Mouse (Mus musculus) limb, embryonic 13.5 days (tissue): ENCODE data around the gene BC048562. TPM values are rescaled to one million over a fixed set of nuclear protein-coding genes. Genes with fewer than 3 reads are reported as not detected.

ENCODE experiments used
- ATAC-seq: fragments of 200-750 bp; cut with Nextera tagmentation; 2 replicates; pipeline ENCODE4 v1.8.0; 2017; ENCODE audit warnings: low read depth, moderate number of reproducible peaks, moderate TSS enrichment; ENCODE audit not compliant: low FRiP score
- H3K27ac ChIP-seq: fragments of 300-500 bp; sonication (generic); 2 replicates; pipeline ENCODE4 v1.5.1; 2015; ENCODE audit warnings: inconsistent platforms, mild to moderate bottlenecking, moderate library complexity
- H3K27me3 ChIP-seq: fragments of 300-500 bp; sonication (generic); 2 replicates; pipeline ENCODE4 v1.6.1; 2015; ENCODE audit warnings: mild to moderate bottlenecking, inconsistent platforms
- H3K36me3 ChIP-seq: fragments of 300-500 bp; sonication (generic); 2 replicates; pipeline ENCODE4 v1.6.1; 2015; ENCODE audit warnings: inconsistent platforms, mild to moderate bottlenecking, moderate library complexity
- H3K4me1 ChIP-seq: fragments of 300-500 bp; sonication (generic); 2 replicates; pipeline ENCODE4 v1.6.1; 2015; ENCODE audit warnings: inconsistent platforms
- H3K4me2 ChIP-seq: fragments of 300-500 bp; sonication (generic); replicated peaks from 2 replicates; pipeline ENCODE4 v1.6.1; 2015; ENCODE audit warnings: inconsistent platforms, mild to moderate bottlenecking, moderate library complexity
- H3K4me3 ChIP-seq: fragments of 300-500 bp; sonication (generic); 2 replicates; pipeline ENCODE4 v1.5.1; 2015; ENCODE audit warnings: moderate library complexity, mild to moderate bottlenecking, inconsistent platforms
- H3K9ac ChIP-seq: fragments of 300-500 bp; sonication (generic); 2 replicates; pipeline ENCODE4 v1.6.1; 2015; ENCODE audit warnings: mild to moderate bottlenecking, inconsistent platforms
- H3K9me3 ChIP-seq: fragments of 300-500 bp; sonication (generic); 2 replicates; pipeline ENCODE4 v1.6.1; 2016; ENCODE audit warnings: inconsistent platforms
- WGBS: fragments of 180-500 bp; shearing (Covaris S2); methylation state at CpG from one replicate; pipeline ENCODE4 v1.1.7; 2015; 5-methylcytosine and 5-hydroxymethylcytosine counted together
- polyA plus RNA-seq: library from polyadenylated mRNA; unstranded; fragments of >200 nt; fragmentation: Nextera tagmentation; extraction: Ambion mirVana; gene quantifications from 2 replicates; pipeline ENCODE4 v1.2.1, GENCODE M21; 2015

BC048562 gene
- polyA plus RNA-seq, 1 experiment from 2014 or later: not detected

- H3K4me2 ChIP-seq: no peak overlapping the region
- no peak overlapping the region for H3K4me3 ChIP-seq
- peaks cover 81% of the 10 kb centered on the region for H3K36me3 ChIP-seq
- no peak for ATAC-seq
- H3K27ac ChIP-seq: no peak overlapping the region
- H3K4me1 ChIP-seq: peaks cover 26% of the 10 kb centered on the region
- no peaks in the 10 kb centered on the region for H3K27me3 ChIP-seq
- H3K9ac ChIP-seq: no peak overlapping the region
- no peaks in the 10 kb centered on the region for H3K9me3 ChIP-seq
- WGBS: 93% methylated on average over 19 of the region's 19 CpGs
Observed at GRCm38 (mm10) chr9:108494146-108494825, 58.0 kb downstream of the BC048562 start.

- no peaks in the 10 kb centered on the region for H3K9me3 ChIP-seq
- H3K4me3 ChIP-seq: no peak overlapping the region
- WGBS: 83% methylated on average over 10 of the region's 10 CpGs
- H3K4me1 ChIP-seq: peaks cover 22% of the 10 kb centered on the region
- no peak overlapping the region for H3K4me2 ChIP-seq
- no peak overlapping the region for H3K27ac ChIP-seq
- H3K36me3 ChIP-seq: peaks cover 81% of the 10 kb centered on the region
- no peaks in the 10 kb centered on the region for H3K27me3 ChIP-seq
- H3K9ac ChIP-seq: no peak overlapping the region
- ATAC-seq: no peak
Observed at GRCm38 (mm10) chr9:108494905-108495304, 58.6 kb downstream of the BC048562 start.

Other genes starting within 250 kb of the BC048562 start
- 0.88 and 0.89 TPM in 2 replicates for gene Bsn, start 246.1 kb upstream of the BC048562 start, polyA plus RNA-seq
- 56.9 and 63.3 TPM in 2 replicates for gene Dag1, start 172.5 kb upstream of the BC048562 start, polyA plus RNA-seq
- 53.0 and 54.0 TPM in 2 replicates for gene Nicn1, start 146.1 kb upstream of the BC048562 start, polyA plus RNA-seq
- gene Amt, start 139.6 kb upstream of the BC048562 start, polyA plus RNA-seq: 13.5 and 13.7 TPM in 2 replicates
- gene Rhoa, start 130.4 kb upstream of the BC048562 start, polyA plus RNA-seq: 426 and 428 TPM in 2 replicates
- gene Tcta, start 130.3 kb upstream of the BC048562 start, polyA plus RNA-seq: 30.3 and 35.8 TPM in 2 replicates
- 633 and 719 TPM in 2 replicates for gene Gpx1, start 97.6 kb upstream of the BC048562 start, polyA plus RNA-seq
- 115 and 116 TPM in 2 replicates for gene Usp4, start 88.6 kb upstream of the BC048562 start, polyA plus RNA-seq
- gene 1700102P08Rik, start 43.7 kb upstream of the BC048562 start, polyA plus RNA-seq: 0.52 and 0.99 TPM in 2 replicates
- gene Ccdc36, start 8.0 kb upstream of the BC048562 start, polyA plus RNA-seq: 1.6 and 2.0 TPM in 2 replicates
- 57.7 and 59.7 TPM in 2 replicates for gene Ccdc71, start 24.0 kb downstream of the BC048562 start, polyA plus RNA-seq
- gene Klhdc8b, start 25.1 kb downstream of the BC048562 start, polyA plus RNA-seq: 37.8 and 38.9 TPM in 2 replicates
- 47.1 and 62.6 TPM in 2 replicates for gene Lamb2, start 43.3 kb downstream of the BC048562 start, polyA plus RNA-seq
- gene Usp19, start 54.1 kb downstream of the BC048562 start, polyA plus RNA-seq: 68.3 and 75.9 TPM in 2 replicates
- 108 and 111 TPM in 2 replicates for gene Qars, start 71.2 kb downstream of the BC048562 start, polyA plus RNA-seq
- 134 and 137 TPM in 2 replicates for gene Qrich1, start 80.3 kb downstream of the BC048562 start, polyA plus RNA-seq
- 188 and 190 TPM in 2 replicates for gene Impdh2, start 123.8 kb downstream of the BC048562 start, polyA plus RNA-seq
- gene Ndufaf3, start 131.0 kb downstream of the BC048562 start, polyA plus RNA-seq: 41.2 and 45.6 TPM in 2 replicates
- 175 and 192 TPM in 2 replicates for gene Dalrd3, start 133.4 kb downstream of the BC048562 start, polyA plus RNA-seq
- 167 and 168 TPM in 2 replicates for gene Wdr6, start 142.3 kb downstream of the BC048562 start, polyA plus RNA-seq
- gene P4htm, start 161.2 kb downstream of the BC048562 start, polyA plus RNA-seq: 11.2 and 11.7 TPM in 2 replicates
- gene Arih2, start 212.9 kb downstream of the BC048562 start, polyA plus RNA-seq: 55.0 and 59.7 TPM in 2 replicates
- gene Slc25a20, start 225.6 kb downstream of the BC048562 start, polyA plus RNA-seq: 45.7 and 50.4 TPM in 2 replicates